Mouse (Mus musculus) heart, postnatal 0 days (tissue): Measurements from ENCODE around the gene Ifitm7.

ENCODE experiments used
- CTCF ChIP-seq: IDR thresholded peaks from 2 replicates; pipeline ENCODE4 v1.5.1; 2016; ENCODE audit warnings: antibody characterized with exemption, control low read depth, low read depth
- EP300 ChIP-seq: IDR thresholded peaks from 2 replicates; pipeline ENCODE4 v1.6.1; 2016; ENCODE audit warnings: antibody characterized with exemption, low read depth

DNA sequence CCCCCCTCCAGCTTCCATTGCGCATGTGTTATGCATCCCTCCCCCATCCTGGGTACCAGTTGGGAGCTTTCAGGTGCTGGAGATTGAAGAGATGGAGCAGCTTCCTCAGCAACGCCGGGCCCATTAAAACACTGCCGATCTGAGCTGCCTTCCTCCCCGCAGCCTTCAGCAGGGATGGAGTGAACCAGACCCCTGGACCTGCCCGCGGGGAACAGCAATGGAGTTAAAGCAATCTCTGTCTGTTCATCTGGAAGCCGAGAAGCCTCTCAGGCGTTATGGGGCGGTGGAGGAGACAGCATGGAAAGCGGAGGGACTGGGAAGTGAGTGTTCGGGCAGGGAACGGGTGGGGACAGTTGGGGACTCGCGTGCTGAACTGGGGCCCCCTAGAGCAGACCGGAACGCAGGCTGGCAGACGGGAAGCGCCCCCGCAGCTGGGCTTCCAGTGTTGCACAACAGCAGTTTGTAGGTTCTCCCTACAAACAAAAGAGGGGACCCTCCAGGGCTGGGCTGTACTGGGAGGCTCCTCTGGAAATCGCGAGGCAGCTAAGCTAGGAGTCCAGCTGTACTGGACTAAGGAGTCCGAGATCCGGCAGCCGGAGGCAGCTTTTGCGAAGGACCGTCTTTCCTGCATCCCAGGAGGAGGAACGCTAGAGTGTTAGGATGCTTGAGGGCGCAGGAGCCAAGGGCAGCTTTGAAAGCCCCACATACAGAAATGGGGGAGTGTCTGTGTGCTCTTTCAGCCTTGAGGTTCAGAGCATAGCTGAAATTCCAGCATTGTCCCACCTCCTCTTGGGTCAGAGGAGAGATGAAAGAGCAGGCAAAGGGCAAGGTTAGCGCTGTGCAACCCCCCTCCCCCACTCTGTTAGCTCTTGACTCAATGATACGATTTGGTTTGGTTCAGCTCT lies at the start of gene Ifitm7, which contains the start of gene 2900011O08Rik:
- TF ChIP-seq CTCF (no peak), EP300 (no peak)
